In genomic region chr17:17623890-17624420, GRCm38 (mm10) we compare ENCODE assay signal across 8 mouse cellular contexts. TPM values are rescaled to one million over a fixed set of nuclear protein-coding genes. Genes with fewer than 3 reads are reported as not detected.
DNase-seq lines count a peak whose midpoint lies in the region; ATAC-seq and TF ChIP-seq lines count a peak whose summit lies in the region.

No protein-coding gene starts in this region.

- no peaks in the 10 kb centered on the region for H3K27me3 ChIP-seq in liver, embryonic 14.5 days (ENCODE audit: control insufficient read depth, insufficient read depth, low read length)

- peaks cover 6 to 14% of the 10 kb centered on the region in 2 experiments; a peak in 3 of 4 replicates for H3K4me1 ChIP-seq in liver, embryonic 14.5 days (replicated peaks; ENCODE audit: control insufficient read depth in 2 of 2, insufficient read depth in 2 of 2, low read length in 1 of 2)

- under 1% methylated on average over 39 of the region's 42 CpGs for WGBS in liver, embryonic 14.5 days (ENCODE audit: insufficient replicate concordance)

- peak; percentile 14; the same call in 1 of the 2 replicates for ATAC-seq in liver, embryonic 14.5 days (ENCODE audit: insufficient read depth)

- intact Hi-C loops in gastrocnemius, postnatal 36 days (cut with DNase I): loop anchor here (10.0 kb wide), 1 partner anchor 49 kb away; no protein-coding TSS in a partner anchor

- TF ChIP-seq EP300 in liver, embryonic 14.5 days (IDR thresholded peaks at IDR 0.05; ENCODE audit: low read depth): no peak

- H3K9ac ChIP-seq in liver, embryonic 14.5 days (replicated peaks): peak overlapping the region; percentile 94

- no peaks in the 10 kb centered on the region for H3K36me3 ChIP-seq in liver, embryonic 14.5 days (replicated peaks; ENCODE audit: control insufficient read depth, insufficient read depth, low read depth)

- H3K4me2 ChIP-seq in liver, embryonic 14.5 days (ENCODE audit: low read depth): peak overlapping the region; percentile 91

- peak overlapping the region; percentile 100 for H3K27ac ChIP-seq in layer of hippocampus, adult 2 months
- peak overlapping the region; percentile 90 for H3K27ac ChIP-seq in liver, embryonic 14.5 days

- no peak for TF ChIP-seq CTCF in layer of hippocampus, adult 2 months (conservative IDR thresholded peaks at IDR 0.05)
- no peak for TF ChIP-seq CTCF in liver, embryonic 14.5 days (IDR thresholded peaks at IDR 0.05; ENCODE audit: low read depth)

- H3K9me3 ChIP-seq in liver, embryonic 14.5 days (ENCODE audit: control insufficient read depth, low read length): no peaks in the 10 kb centered on the region

- H3K4me3 ChIP-seq in layer of hippocampus, adult 2 months: peak overlapping the region; percentile 70
- H3K4me3 ChIP-seq in liver, embryonic 14.5 days (ENCODE audit: insufficient read depth in 1 of 2, low read depth in 2 of 2, low read length in 2 of 2): peak overlapping the region; percentile 79 to 92

- DNase-seq in layer of hippocampus, adult 2 months (ENCODE audit: low spot score in 2 of 2): peak; percentile 26 to 49
- no peak for DNase-seq in layer of hippocampus, postnatal 14 days (ENCODE audit: low spot score in 2 of 2)
- DNase-seq in c-Kit-negative CD71-positive TER-119-positive erythroid progenitor cells, embryonic 14.5 days (ENCODE audit: low read depth, low spot score): peak; percentile 42
- DNase-seq in gastrocnemius, postnatal 36 days: peak; percentile 65 to 79
- DNase-seq in kidney, adult 11 months: peak; percentile 66
- peak; percentile 31 to 50 (median 32) for DNase-seq in liver, embryonic 14.5 days (ENCODE audit: low read depth in 3 of 3, low spot score in 3 of 3)
- DNase-seq in natural killer cell, adult 2 months (ENCODE audit: low spot score in 2 of 2): peak; percentile 55 to 56
- peak; percentile 77 for DNase-seq in thymus, postnatal 14 days

RNA-seq across cellular contexts. Expression of gene Lnpep, which starts 0.9 kb away (rescaled TPM):
- 100 to 1,000 TPM; 101 to 105 TPM for total RNA-seq in layer of hippocampus, adult 2 months (2021)
- 10 to 100 TPM; 91.2 to 95.3 TPM for total RNA-seq in layer of hippocampus, postnatal 14 days (2021)
- total RNA-seq in gastrocnemius, postnatal 36 days (2021): 10 to 100 TPM; 54.3 to 80.5 TPM
- 3.0 and 3.5 TPM in 2 replicates for polyA plus RNA-seq in liver, embryonic 14.5 days (2012; rRNA removed)
- 2.1 and 2.3 TPM in 2 replicates for polyA plus RNA-seq in liver, embryonic 14.5 days (2014; fragmentation: Nextera tagmentation; extraction: Ambion mirVana)

Comparison
In these comparisons a context has a peak if more than half of its experiments do, and no peak if none do; other contexts are left out.
1. DNase-seq: peak in layer of hippocampus, adult 2 months (2 of 2), c-Kit-negative CD71-positive TER-119-positive erythroid progenitor cells, embryonic 14.5 days (single experiment), gastrocnemius, postnatal 36 days (2 of 2), kidney, adult 11 months (single experiment), liver, embryonic 14.5 days (3 of 3), natural killer cell, adult 2 months (2 of 2) and thymus, postnatal 14 days (single experiment); none in layer of hippocampus, postnatal 14 days (0 of 2).